Mouse (Mus musculus) limb, embryonic 13.5 days (tissue): ENCODE measurements at regions not wholly inside any gene's neighbourhood (a gene's known extent, or its start where the extent isn't known, plus 50 kb on each side); places are given as distances from the start of the nearest gene placed in this dataset.

Experiments
- ATAC-seq: fragments of 200-750 bp; cut with Nextera tagmentation; 2 replicates; pipeline ENCODE4 v1.8.0; 2017; ENCODE audit warnings: low read depth, moderate number of reproducible peaks, moderate TSS enrichment; ENCODE audit not compliant: low FRiP score
- H3K27ac ChIP-seq: fragments of 300-500 bp; sonication (generic); 2 replicates; pipeline ENCODE4 v1.5.1; 2015; ENCODE audit warnings: inconsistent platforms, mild to moderate bottlenecking, moderate library complexity
- H3K27me3 ChIP-seq: fragments of 300-500 bp; sonication (generic); 2 replicates; pipeline ENCODE4 v1.6.1; 2015; ENCODE audit warnings: mild to moderate bottlenecking, inconsistent platforms
- H3K36me3 ChIP-seq: fragments of 300-500 bp; sonication (generic); 2 replicates; pipeline ENCODE4 v1.6.1; 2015; ENCODE audit warnings: inconsistent platforms, mild to moderate bottlenecking, moderate library complexity
- H3K4me1 ChIP-seq: fragments of 300-500 bp; sonication (generic); 2 replicates; pipeline ENCODE4 v1.6.1; 2015; ENCODE audit warnings: inconsistent platforms
- H3K4me2 ChIP-seq: fragments of 300-500 bp; sonication (generic); replicated peaks from 2 replicates; pipeline ENCODE4 v1.6.1; 2015; ENCODE audit warnings: inconsistent platforms, mild to moderate bottlenecking, moderate library complexity
- H3K4me3 ChIP-seq: fragments of 300-500 bp; sonication (generic); 2 replicates; pipeline ENCODE4 v1.5.1; 2015; ENCODE audit warnings: moderate library complexity, mild to moderate bottlenecking, inconsistent platforms
- H3K9ac ChIP-seq: fragments of 300-500 bp; sonication (generic); 2 replicates; pipeline ENCODE4 v1.6.1; 2015; ENCODE audit warnings: mild to moderate bottlenecking, inconsistent platforms
- H3K9me3 ChIP-seq: fragments of 300-500 bp; sonication (generic); 2 replicates; pipeline ENCODE4 v1.6.1; 2016; ENCODE audit warnings: inconsistent platforms
- WGBS: fragments of 180-500 bp; shearing (Covaris S2); methylation state at CpG from one replicate; pipeline ENCODE4 v1.1.7; 2015; 5-methylcytosine and 5-hydroxymethylcytosine counted together

DNA sequence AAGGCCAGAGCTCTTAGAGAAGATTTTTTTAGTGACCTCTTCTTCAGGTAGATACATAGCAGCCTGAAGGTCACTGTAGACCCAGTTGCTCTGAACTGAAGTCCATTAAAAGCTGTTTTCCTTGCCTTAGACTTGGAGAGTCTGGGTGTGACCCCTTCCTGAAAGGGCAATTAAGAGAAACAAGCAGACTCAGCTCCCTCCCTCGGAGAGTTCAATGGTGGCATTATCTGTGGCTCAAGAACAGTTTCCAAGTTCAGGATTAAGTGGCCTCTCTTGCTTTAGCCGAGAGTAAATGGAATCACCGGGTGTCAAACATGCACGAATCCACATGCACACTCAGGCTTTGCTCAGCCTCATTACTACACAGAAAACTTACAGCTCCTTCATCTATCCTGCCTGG is 53.2 kb upstream of the Id4 start:
- Histone ChIP-seq H3K36me3 (no peaks in the 10 kb centered on the region), H3K27me3 (no peaks in the 10 kb centered on the region), H3K9me3 (no peaks in the 10 kb centered on the region), H3K27ac (no peak overlapping the region), H3K4me2 (no peak overlapping the region), H3K4me3 (no peak overlapping the region), H3K4me1 (no peaks in the 10 kb centered on the region), H3K9ac (no peak overlapping the region)
- ATAC-seq: no peak
- 66% methylated on average over 4 of the region's 4 CpGs for WGBS
